Mouse (Mus musculus) neural tube, embryonic 11.5 days (tissue): ENCODE data around the gene Mlxip. TPM values are rescaled to one million over a fixed set of nuclear protein-coding genes. Genes with fewer than 3 reads are reported as not detected.

Experiments used
- ATAC-seq: fragments of 200-750 bp; cut with Nextera tagmentation; 2 replicates; pipeline ENCODE4 v1.8.0; 2017; ENCODE audit warnings: moderate number of reproducible peaks, mild to moderate bottlenecking, moderate TSS enrichment, moderate library complexity; ENCODE audit not compliant: insufficient read depth, low FRiP score, low TSS enrichment
- DNase-seq: peaks from one replicate; pipeline ENCODE4 v3.0.0-alpha.2; 2015; ENCODE audit warnings: low spot score
- H3K27ac ChIP-seq: fragments of 300-500 bp; sonication (generic); 2 replicates; pipeline ENCODE4 v1.5.1; 2014; ENCODE audit warnings: low read depth, mild to moderate bottlenecking, low read length
- H3K27me3 ChIP-seq: fragments of 300-500 bp; sonication (generic); 2 replicates; pipeline ENCODE4 v1.6.1; 2014; ENCODE audit warnings: mild to moderate bottlenecking, low read length, mixed read lengths; ENCODE audit not compliant: control insufficient read depth, insufficient read depth
- H3K36me3 ChIP-seq: fragments of 300-500 bp; sonication (generic); 2 replicates; pipeline ENCODE4 v1.6.1; 2014; ENCODE audit warnings: mild to moderate bottlenecking, low read length, moderate library complexity, mixed read lengths; ENCODE audit not compliant: control insufficient read depth, insufficient read depth
- H3K4me1 ChIP-seq: fragments of 300-500 bp; sonication (generic); 2 replicates; pipeline ENCODE4 v1.6.1; 2014; ENCODE audit warnings: low read length, mixed read lengths; ENCODE audit not compliant: control insufficient read depth, insufficient read depth
- H3K4me2 ChIP-seq: fragments of 300-500 bp; sonication (generic); 2 replicates; pipeline ENCODE4 v1.6.1; 2014; ENCODE audit warnings: low read depth, mild to moderate bottlenecking, moderate library complexity
- H3K4me3 ChIP-seq: fragments of 300-500 bp; sonication (generic); 2 replicates; pipeline ENCODE4 v1.5.1; 2014; ENCODE audit warnings: low read depth, low read length
- H3K9ac ChIP-seq: fragments of 300-500 bp; sonication (generic); 2 replicates; pipeline ENCODE4 v1.6.1; 2014; ENCODE audit warnings: mild to moderate bottlenecking, low read length
- H3K9me3 ChIP-seq: fragments of 300-500 bp; sonication (generic); 2 replicates; pipeline ENCODE4 v1.6.1; 2016; ENCODE audit warnings: low read length; ENCODE audit not compliant: control insufficient read depth
- WGBS: fragments of 180-500 bp; shearing (Covaris S2); extraction: QIAGEN DNeasy Blood & Tissue Kit; methylation state at CpG from one replicate; pipeline ENCODE4 v1.1.7; 2014; 5-methylcytosine and 5-hydroxymethylcytosine counted together
- polyA plus RNA-seq: library from polyadenylated mRNA; unstranded; fragments of >200 nt; fragmentation: Nextera tagmentation; extraction: Ambion mirVana; gene quantifications from 2 replicates; pipeline ENCODE4 v1.2.1, GENCODE M21; 2014

Mlxip gene
- polyA plus RNA-seq, 1 experiment from 2014 or later, result 22.6 TPM

DNA sequence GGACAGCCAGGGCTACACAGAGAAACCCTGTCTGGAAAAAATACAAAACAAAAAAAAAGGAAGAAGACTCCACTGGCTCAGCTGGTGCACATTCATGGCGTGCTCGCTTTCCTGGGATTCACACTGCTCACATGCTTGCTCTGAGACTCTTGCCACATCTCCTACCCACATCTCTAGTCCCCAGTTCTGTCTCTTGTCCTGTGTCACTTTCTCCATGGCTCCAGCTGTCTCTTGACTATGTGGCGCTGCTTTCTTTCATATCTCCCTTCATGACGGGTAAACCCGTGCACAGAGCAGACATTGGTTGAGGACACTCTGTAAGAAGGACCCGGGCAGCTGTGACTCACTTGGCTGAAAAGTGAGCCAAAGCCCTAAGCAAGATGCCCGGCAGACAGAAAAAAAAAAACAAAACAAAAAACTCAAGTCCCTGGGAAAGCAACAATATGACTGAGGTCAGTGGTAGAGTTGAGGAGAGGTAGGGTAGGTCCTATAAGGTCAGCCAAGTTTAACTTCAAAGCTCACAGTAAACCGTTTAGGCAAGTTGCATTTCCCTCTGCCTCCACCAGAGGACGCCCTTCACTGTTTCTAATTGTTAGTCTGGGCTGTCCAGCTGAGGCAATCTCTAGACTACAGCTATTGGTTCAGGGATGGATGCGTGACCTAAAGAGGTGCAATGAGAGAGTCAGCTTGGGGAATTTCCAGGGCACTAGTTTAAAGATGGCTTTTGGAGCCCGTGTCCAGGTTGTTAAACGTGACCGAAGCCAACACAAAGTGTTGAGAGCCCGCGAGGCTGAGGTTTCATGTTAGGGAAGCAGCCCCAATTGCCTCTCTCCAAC, 17.3 kb upstream of the Mlxip start:
- no peak overlapping the region for H3K4me3 ChIP-seq
- no peak for ATAC-seq
- H3K4me2 ChIP-seq, result no peak overlapping the region
- H3K9ac ChIP-seq, result no peak overlapping the region
- no peaks in the 10 kb centered on the region for H3K9me3 ChIP-seq
- H3K4me1 ChIP-seq, result peaks cover 4% of the 10 kb centered on the region; the same call in 1 of the 2 replicates
- H3K36me3 ChIP-seq, result peaks cover 11% of the 10 kb centered on the region
- H3K27ac ChIP-seq, result no peak overlapping the region
- H3K27me3 ChIP-seq, result no peaks in the 10 kb centered on the region
- 73% methylated on average over 15 of the region's 15 CpGs for WGBS
- DNase-seq, result peak; percentile 77

DNA sequence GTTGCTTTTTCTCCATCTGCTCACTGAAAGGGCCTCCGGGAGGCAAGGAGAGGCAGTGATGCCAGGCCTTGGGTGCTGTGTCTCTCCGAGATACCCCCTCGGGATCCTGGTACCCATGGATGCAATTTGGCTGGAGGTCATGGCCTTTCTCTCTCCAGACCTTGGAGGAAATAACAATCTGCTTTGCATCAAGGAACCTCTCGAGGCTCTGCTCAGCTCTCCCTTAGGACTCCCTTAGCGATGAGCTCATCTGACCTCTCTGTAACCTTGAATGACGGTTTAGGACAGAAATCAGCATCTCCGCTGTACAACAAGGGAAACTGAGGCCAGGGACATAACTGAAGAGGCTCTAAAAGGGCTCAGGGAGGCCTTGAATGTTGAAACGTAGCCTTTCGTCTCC, 15.9 kb upstream of the Mlxip start:
- Histone ChIP-seq H3K27ac (no peak overlapping the region), H3K9me3 (no peaks in the 10 kb centered on the region), H3K9ac (no peak overlapping the region), H3K4me3 (no peak overlapping the region), H3K4me1 (peaks cover 4% of the 10 kb centered on the region; the same call in 1 of the 2 replicates), H3K36me3 (peaks cover 2% of the 10 kb centered on the region), H3K27me3 (no peaks in the 10 kb centered on the region), H3K4me2 (no peak overlapping the region)
- ATAC-seq, result no peak
- 70% methylated on average over 9 of the region's 9 CpGs for WGBS
- DNase-seq, result no peak

DNA sequence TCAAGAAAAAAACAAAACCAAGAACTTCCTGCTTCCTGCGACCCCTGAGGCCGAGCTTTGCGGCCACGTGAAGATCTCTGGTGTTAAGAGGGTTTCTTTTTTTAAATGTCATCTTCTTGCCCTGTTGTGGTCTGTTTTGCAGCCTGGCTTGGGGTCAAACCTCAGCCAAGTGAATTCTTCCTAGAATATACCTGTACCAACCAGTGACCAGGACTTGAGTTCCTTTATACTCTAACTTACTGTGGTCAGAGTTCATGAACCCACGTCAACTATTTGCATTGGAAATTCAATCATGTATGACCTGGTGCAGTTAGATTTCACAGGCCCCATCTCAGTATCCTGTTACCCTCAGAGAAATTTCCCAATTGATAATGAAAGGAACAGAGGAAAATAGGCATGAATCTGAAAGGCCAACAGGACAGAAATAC, 15.1 kb upstream of the Mlxip start:
- Histone ChIP-seq H3K27me3 (no peaks in the 10 kb centered on the region), H3K4me2 (no peak overlapping the region), H3K36me3 (peaks cover under 1% of the 10 kb centered on the region; the same call in 1 of the 2 replicates), H3K9ac (no peak overlapping the region), H3K4me1 (peaks cover 4% of the 10 kb centered on the region; the same call in 1 of the 2 replicates), H3K27ac (no peak overlapping the region), H3K9me3 (no peaks in the 10 kb centered on the region), H3K4me3 (no peak overlapping the region)
- no peak for ATAC-seq
- WGBS, result 70% methylated on average over 5 of the region's 5 CpGs
- DNase-seq, result no peak

DNA sequence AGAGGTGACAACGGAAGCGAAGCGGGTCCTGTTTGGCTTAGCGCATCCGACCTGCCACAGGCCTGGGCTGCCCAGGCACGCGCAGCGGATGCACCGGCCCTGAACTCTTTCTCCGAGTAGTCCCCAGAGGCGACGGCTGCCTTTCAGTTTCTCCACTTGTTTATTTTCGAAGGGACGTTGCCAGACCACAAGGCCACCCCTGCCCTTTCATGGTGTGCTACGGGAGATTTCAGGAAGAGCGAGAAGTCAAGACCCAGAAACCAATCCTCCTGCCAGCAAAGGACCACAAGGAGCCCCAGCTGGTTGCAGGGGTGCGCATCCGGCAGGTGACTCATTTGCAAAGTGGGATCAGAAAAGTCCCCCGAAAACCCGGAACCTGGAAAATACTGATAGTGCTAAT, 12.6 kb upstream of the Mlxip start:
- H3K9me3 ChIP-seq, result no peaks in the 10 kb centered on the region
- no peak for ATAC-seq
- no peaks in the 10 kb centered on the region for H3K27me3 ChIP-seq
- H3K27ac ChIP-seq, result no peak overlapping the region
- peaks cover 4% of the 10 kb centered on the region; the same call in 1 of the 2 replicates for H3K4me1 ChIP-seq
- no peak for DNase-seq
- no peak overlapping the region for H3K4me2 ChIP-seq
- H3K36me3 ChIP-seq, result no peaks in the 10 kb centered on the region; the same call in 1 of the 2 replicates
- no peak overlapping the region for H3K4me3 ChIP-seq
- H3K9ac ChIP-seq, result no peak overlapping the region; the same call in 1 of the 2 replicates
- WGBS, result 32% methylated on average over 20 of the region's 20 CpGs

DNA sequence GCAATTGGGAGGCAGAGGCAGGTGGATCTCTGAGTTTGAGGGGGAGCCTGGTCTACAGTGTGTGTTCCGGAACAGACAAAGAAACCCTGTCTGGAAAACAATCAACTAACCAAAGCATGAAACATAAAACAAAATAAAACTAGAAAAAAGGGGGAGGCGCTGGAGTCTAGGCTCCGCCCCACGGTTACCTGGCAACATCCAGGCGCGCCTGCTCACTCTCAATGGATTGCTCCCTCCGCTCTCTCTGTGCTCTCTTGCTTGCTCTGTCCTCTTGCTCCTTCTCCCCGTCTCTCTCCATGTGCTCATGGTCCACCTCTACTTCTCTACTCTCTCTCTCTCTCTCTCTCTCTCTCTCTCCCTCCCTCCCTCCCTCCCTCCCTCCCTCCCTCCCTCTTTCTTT, 11.9 kb upstream of the Mlxip start:
- DNase-seq, result no peak
- Histone ChIP-seq H3K4me2 (no peak overlapping the region), H3K9ac (no peak overlapping the region), H3K4me1 (peaks cover 4% of the 10 kb centered on the region; the same call in 1 of the 2 replicates), H3K27me3 (no peaks in the 10 kb centered on the region), H3K27ac (no peak overlapping the region), H3K4me3 (no peak overlapping the region), H3K36me3 (no peaks in the 10 kb centered on the region; the same call in 1 of the 2 replicates), H3K9me3 (no peaks in the 10 kb centered on the region)
- ATAC-seq, result no peak
- WGBS, result 85% methylated on average over 8 of the region's 8 CpGs

DNA sequence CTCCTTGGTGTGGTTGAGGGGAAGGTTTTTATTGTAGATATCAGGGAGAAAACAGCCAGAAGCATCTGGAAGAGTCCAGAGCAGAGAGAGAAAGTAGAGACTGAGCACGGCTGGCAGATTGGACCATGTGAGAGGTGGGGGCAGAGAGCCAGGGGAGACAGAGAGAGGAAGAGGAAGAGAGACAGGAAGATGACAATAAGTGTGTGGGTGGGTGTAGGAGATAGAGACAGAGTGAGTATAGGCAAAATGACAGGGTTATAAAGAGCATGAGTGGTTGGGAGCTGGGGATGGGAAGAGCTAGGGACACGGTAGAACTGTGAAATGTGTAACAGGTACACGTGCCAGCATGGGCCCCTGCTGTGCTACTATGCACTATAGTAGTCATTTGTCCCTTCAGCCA, 6.1 kb upstream of the Mlxip start:
- H3K27ac ChIP-seq, result no peak overlapping the region
- H3K9me3 ChIP-seq, result no peaks in the 10 kb centered on the region
- H3K27me3 ChIP-seq, result no peaks in the 10 kb centered on the region
- no peaks in the 10 kb centered on the region for H3K36me3 ChIP-seq
- no peak overlapping the region for H3K9ac ChIP-seq
- no peak overlapping the region for H3K4me2 ChIP-seq
- peaks cover 7% of the 10 kb centered on the region; the same call in 1 of the 2 replicates for H3K4me1 ChIP-seq
- DNase-seq (no peak), ATAC-seq (no peak)
- 19% methylated on average over 3 of the region's 3 CpGs for WGBS
- no peak overlapping the region for H3K4me3 ChIP-seq

DNA sequence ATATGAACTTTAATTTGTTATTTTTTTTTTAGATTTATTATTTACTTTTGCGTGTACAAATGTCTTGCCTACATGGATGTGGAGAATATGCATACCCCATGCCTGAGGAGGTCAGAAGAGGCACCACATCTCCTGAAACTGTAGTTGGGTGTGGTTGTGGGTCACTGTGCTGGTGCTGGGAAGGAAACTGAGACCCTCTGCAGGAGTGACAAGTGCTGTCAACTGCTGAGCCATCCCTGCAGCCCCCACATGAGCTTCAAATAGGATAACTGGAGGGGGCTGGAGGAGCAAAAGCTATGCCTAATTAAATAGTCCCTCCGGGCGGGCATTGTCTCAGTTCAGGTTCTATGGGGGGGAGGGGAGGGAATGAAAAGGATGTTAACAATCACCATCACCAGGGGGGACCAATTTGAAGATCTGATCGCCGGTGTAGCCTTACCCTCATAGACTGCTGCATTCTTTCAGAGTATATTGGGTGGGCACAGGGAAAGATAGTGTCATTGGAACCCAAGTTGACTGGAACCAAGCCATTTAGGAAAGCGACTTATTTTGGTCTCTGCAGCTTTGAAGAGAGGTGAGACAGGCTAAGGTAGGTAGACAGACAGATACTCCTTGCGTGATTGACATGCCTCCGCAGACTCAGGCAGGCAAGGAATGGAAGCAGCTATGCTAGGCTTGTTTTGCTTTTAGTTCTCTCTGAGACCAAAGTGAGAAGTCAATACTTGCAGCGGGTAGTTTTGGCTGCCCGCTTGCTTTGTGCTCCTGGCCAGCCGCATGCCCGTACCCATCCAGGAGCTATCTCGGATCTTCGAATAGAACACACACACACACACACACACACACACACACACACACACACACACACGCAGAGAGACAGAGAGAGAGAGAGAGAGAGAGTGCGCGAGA, 3.8 kb upstream of the Mlxip start:
- DNase-seq (peak; percentile 34), ATAC-seq (no peak)
- Histone ChIP-seq H3K9me3 (no peaks in the 10 kb centered on the region), H3K27ac (no peak overlapping the region), H3K4me3 (peak overlapping the region; percentile 19; the same call in 1 of the 2 replicates), H3K36me3 (no peaks in the 10 kb centered on the region), H3K4me1 (peaks cover 14% of the 10 kb centered on the region), H3K9ac (peak overlapping the region; percentile 36), H3K4me2 (peak overlapping the region; percentile 53), H3K27me3 (no peaks in the 10 kb centered on the region)
- WGBS, result 4% methylated on average over 17 of the region's 17 CpGs

DNA sequence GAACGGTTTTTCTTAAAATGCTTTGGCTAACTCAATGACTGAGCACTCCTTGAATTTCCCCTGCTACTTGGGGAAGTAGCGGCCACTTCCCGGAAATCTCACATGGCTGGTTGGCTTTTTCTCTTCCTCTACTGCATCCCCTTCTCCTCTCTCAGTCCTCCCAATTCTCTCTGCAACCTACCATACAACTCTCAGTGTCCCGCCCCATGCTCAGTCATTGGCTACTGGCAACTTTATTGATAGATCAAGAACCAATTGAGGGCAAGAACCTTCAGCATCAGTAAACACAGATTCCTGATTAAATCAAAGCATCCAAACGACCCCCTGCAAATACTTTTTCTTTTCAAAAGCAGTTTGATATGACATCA, 3.2 kb upstream of the Mlxip start:
- ATAC-seq (no peak), DNase-seq (peak; percentile 65)
- Histone ChIP-seq H3K4me3 (peak overlapping the region; percentile 19; the same call in 1 of the 2 replicates), H3K9ac (peak overlapping the region; percentile 36; the same call in 1 of the 2 replicates), H3K36me3 (no peaks in the 10 kb centered on the region), H3K4me1 (peaks cover 20% of the 10 kb centered on the region), H3K9me3 (no peaks in the 10 kb centered on the region), H3K27ac (no peak overlapping the region), H3K4me2 (peak overlapping the region; percentile 53), H3K27me3 (no peaks in the 10 kb centered on the region)
- 4% methylated on average over 5 of the region's 5 CpGs for WGBS
